21 mouse cellular contexts compared by ENCODE assay signal in the genomic region with DNA sequence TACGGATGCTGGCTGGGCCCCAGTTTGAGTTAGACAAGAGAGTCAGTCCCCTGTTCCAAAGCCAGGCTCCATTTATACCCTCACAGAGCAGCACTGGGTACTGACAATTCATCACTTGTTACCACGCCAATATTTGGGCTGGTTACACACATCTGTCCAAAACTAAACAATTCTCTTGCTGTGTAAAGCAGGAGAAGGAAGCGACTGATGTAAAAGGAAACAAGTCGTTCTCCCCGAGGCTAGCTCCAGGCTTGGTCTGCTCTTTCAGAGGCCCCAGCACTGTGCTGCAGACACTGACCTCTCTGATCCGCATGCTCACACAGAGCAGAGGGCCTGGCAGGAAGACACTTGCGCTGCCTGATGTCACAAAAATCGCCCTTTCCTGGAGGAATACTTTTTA. TPM values are rescaled to one million over a fixed set of nuclear protein-coding genes. Genes with fewer than 3 reads are reported as not detected.
DNase-seq lines count a peak whose midpoint lies in the region; ATAC-seq and TF ChIP-seq lines count a peak whose summit lies in the region.
"Had no signal": no experiment of that assay in that cellular context is flagged by ENCODE, and none has a peak within 500 bp of the region (broad histone marks: within the 10 kb centered on the region; RNA-seq: fewer than 3 reads in every experiment).

No protein-coding gene starts in this region.

- 75% methylated on average over 8 of the region's 8 CpGs for WGBS in hindbrain, postnatal 0 days
- WGBS in hindbrain, embryonic 16.5 days = 86% methylated on average over 8 of the region's 8 CpGs
- WGBS in midbrain, embryonic 11.5 days = 85% methylated on average over 8 of the region's 8 CpGs
- WGBS in midbrain, embryonic 13.5 days = 85% methylated on average over 8 of the region's 8 CpGs
- WGBS in olfactory bulb, adult 2 months = 67% methylated on average over 8 of the region's 8 CpGs

- H3K9me3 ChIP-seq in hindbrain, postnatal 0 days (ENCODE audit: low read length) = no peaks in the 10 kb centered on the region
- no peaks in the 10 kb centered on the region for H3K9me3 ChIP-seq in hindbrain, embryonic 16.5 days (ENCODE audit: control insufficient read depth, low read length)
- no peaks in the 10 kb centered on the region for H3K9me3 ChIP-seq in midbrain, embryonic 11.5 days (ENCODE audit: control insufficient read depth, low read length)
- no peaks in the 10 kb centered on the region for H3K9me3 ChIP-seq in midbrain, embryonic 13.5 days
- H3K9me3 ChIP-seq: forebrain, embryonic 10.5 days; limb, embryonic 13.5 days; liver, embryonic 13.5 days had no signal

- no peak overlapping the region for H3K27ac ChIP-seq in hindbrain, postnatal 0 days
- H3K27ac ChIP-seq in hindbrain, embryonic 16.5 days (ENCODE audit: low read depth, low read length) = no peak overlapping the region
- H3K27ac ChIP-seq in midbrain, embryonic 11.5 days (ENCODE audit: low read depth, low read length) = no peak overlapping the region
- no peak overlapping the region for H3K27ac ChIP-seq in midbrain, embryonic 13.5 days
- H3K27ac ChIP-seq in olfactory bulb, adult 2 months (ENCODE audit: insufficient read depth, low read depth, low read length) = peak overlapping the region; percentile 44; the same call in 1 of the 2 replicates
- H3K27ac ChIP-seq: forebrain, embryonic 10.5 days; limb, embryonic 13.5 days; liver, embryonic 13.5 days had no signal

- H3K36me3 ChIP-seq in hindbrain, postnatal 0 days (ENCODE audit: insufficient read depth, low read length) = peaks cover 57% of the 10 kb centered on the region; the same call in 1 of the 2 replicates
- H3K36me3 ChIP-seq in hindbrain, embryonic 16.5 days (ENCODE audit: control insufficient read depth, insufficient read depth, low read length) = peaks cover 19% of the 10 kb centered on the region
- H3K36me3 ChIP-seq in midbrain, embryonic 11.5 days (ENCODE audit: control insufficient read depth, insufficient read depth, low read length) = peaks cover 28% of the 10 kb centered on the region; the same call in 1 of the 2 replicates
- peaks cover 89% of the 10 kb centered on the region for H3K36me3 ChIP-seq in midbrain, embryonic 13.5 days

- H3K27me3 ChIP-seq in hindbrain, postnatal 0 days (ENCODE audit: insufficient read depth, low read length) = no peaks in the 10 kb centered on the region
- no peaks in the 10 kb centered on the region for H3K27me3 ChIP-seq in hindbrain, embryonic 16.5 days (replicated peaks; ENCODE audit: control insufficient read depth, insufficient read depth, low read length)
- H3K27me3 ChIP-seq in midbrain, embryonic 11.5 days (ENCODE audit: control insufficient read depth, insufficient read depth, low read length) = no peaks in the 10 kb centered on the region
- H3K27me3 ChIP-seq in midbrain, embryonic 13.5 days = no peaks in the 10 kb centered on the region
- H3K27me3 ChIP-seq: limb, embryonic 13.5 days; liver, embryonic 13.5 days had no signal

- no peak overlapping the region for H3K9ac ChIP-seq in hindbrain, postnatal 0 days (replicated peaks; ENCODE audit: low read length)
- no peak overlapping the region for H3K9ac ChIP-seq in hindbrain, embryonic 16.5 days (ENCODE audit: low read depth, low read length)
- no peak overlapping the region for H3K9ac ChIP-seq in midbrain, embryonic 11.5 days (ENCODE audit: low read length)
- H3K9ac ChIP-seq in midbrain, embryonic 13.5 days (replicated peaks) = no peak overlapping the region
- H3K9ac ChIP-seq: limb, embryonic 13.5 days; liver, embryonic 13.5 days; lung, embryonic 14.5 days had no signal

- no peaks in the 10 kb centered on the region for H3K4me1 ChIP-seq in hindbrain, postnatal 0 days (ENCODE audit: insufficient read depth, low read length)
- H3K4me1 ChIP-seq in hindbrain, embryonic 16.5 days (ENCODE audit: control insufficient read depth, insufficient read depth, low read depth, low read length) = no peaks in the 10 kb centered on the region
- no peaks in the 10 kb centered on the region for H3K4me1 ChIP-seq in midbrain, embryonic 11.5 days (ENCODE audit: control insufficient read depth, insufficient read depth, low read length)
- no peaks in the 10 kb centered on the region for H3K4me1 ChIP-seq in midbrain, embryonic 13.5 days (replicated peaks)
- peaks cover 9% of the 10 kb centered on the region; the same call in 1 of the 2 replicates for H3K4me1 ChIP-seq in olfactory bulb, adult 2 months (ENCODE audit: control insufficient read depth, insufficient read depth, low read length)
- H3K4me1 ChIP-seq: limb, embryonic 13.5 days had no signal

- H3K4me3 ChIP-seq in hindbrain, postnatal 0 days (ENCODE audit: low read length) = no peak overlapping the region
- H3K4me3 ChIP-seq in hindbrain, embryonic 16.5 days (ENCODE audit: low read length) = no peak overlapping the region
- no peak overlapping the region for H3K4me3 ChIP-seq in midbrain, embryonic 11.5 days (ENCODE audit: low read depth, low read length)
- H3K4me3 ChIP-seq in midbrain, embryonic 13.5 days (replicated peaks) = no peak overlapping the region
- H3K4me3 ChIP-seq in olfactory bulb, adult 2 months (ENCODE audit: insufficient read depth, low read depth, low read length) = no peak overlapping the region
- H3K4me3 ChIP-seq: forebrain, embryonic 10.5 days; limb, embryonic 13.5 days; liver, embryonic 13.5 days had no signal

- no peak overlapping the region for H3K4me2 ChIP-seq in hindbrain, postnatal 0 days (ENCODE audit: low read depth, low read length)
- no peak overlapping the region for H3K4me2 ChIP-seq in hindbrain, embryonic 16.5 days (ENCODE audit: low read length)
- no peak overlapping the region for H3K4me2 ChIP-seq in midbrain, embryonic 11.5 days
- no peak overlapping the region for H3K4me2 ChIP-seq in midbrain, embryonic 13.5 days (replicated peaks)
- H3K4me2 ChIP-seq: limb, embryonic 13.5 days; liver, embryonic 13.5 days; lung, embryonic 14.5 days had no signal

- TF ChIP-seq POLR2A in olfactory bulb, adult 2 months (IDR thresholded peaks at IDR 0.05; ENCODE audit: insufficient read depth, low read depth, low read length) = no peak

- DNase-seq in cerebellum, adult 9-11 months = peak; percentile 28
- DNase-seq in cerebellum, postnatal 36 days = no peak
- no peak for DNase-seq in hindbrain, postnatal 0 days (ENCODE audit: low spot score)
- peak; percentile 23 for DNase-seq in midbrain, embryonic 11.5 days (ENCODE audit: low spot score, missing footprints)
- no peak for DNase-seq in thymus, postnatal 25 days
- DNase-seq: adrenal gland, adult 8-10 months; cerebellum, adult 9-10 months; gastrocnemius, postnatal 10 days; heart, adult 18-20 months; heart, postnatal 36 days; kidney, adult 8-10 months; kidney, postnatal 14 days; liver, embryonic 13.5 days; lung, embryonic 14.5 days; lung, postnatal 36 days; spleen, adult 18-20 months had no signal

- ATAC-seq in hindbrain, postnatal 0 days = peak; percentile 59; the same call in 1 of the 2 replicates
- no peak for ATAC-seq in hindbrain, embryonic 16.5 days
- ATAC-seq in midbrain, embryonic 11.5 days (ENCODE audit: low FRiP score) = no peak
- no peak for ATAC-seq in midbrain, embryonic 13.5 days

- TF ChIP-seq CTCF in hindbrain, postnatal 0 days (IDR thresholded peaks at IDR 0.05; ENCODE audit: low read depth) = no peak
- no peak for TF ChIP-seq CTCF in olfactory bulb, adult 2 months (IDR thresholded peaks at IDR 0.05; ENCODE audit: insufficient read depth, low read depth, low read length)

RNA-seq across cellular contexts. Expression of gene Snx1, which starts 24.8 kb away (rescaled TPM):
- 43.4 and 50.4 TPM in 2 replicates for total RNA-seq in hindbrain, postnatal 0 days (2014; rRNA removed)
- polyA plus RNA-seq in hindbrain, postnatal 0 days (2015; fragmentation: Nextera tagmentation; extraction: Ambion mirVana) = 47.3 and 55.0 TPM in 2 replicates
- polyA plus RNA-seq in hindbrain, embryonic 16.5 days (2015; fragmentation: Nextera tagmentation; extraction: Ambion mirVana) = 73.5 and 77.2 TPM in 2 replicates
- polyA plus RNA-seq in midbrain, embryonic 11.5 days (2014; fragmentation: Nextera tagmentation; extraction: Ambion mirVana) = 147 and 150 TPM in 2 replicates
- polyA plus RNA-seq in midbrain, embryonic 13.5 days (2015; fragmentation: Nextera tagmentation; extraction: Ambion mirVana) = 101 and 104 TPM in 2 replicates
- not detected in 2 replicates for polyA plus RNA-seq in olfactory bulb, adult 2 months (2012; ENCODE audit: insufficient read depth, insufficient read length, low replicate concordance, missing spikeins)

RNA-seq across cellular contexts. Expression of gene Ciao2a, which starts 24.8 kb away (rescaled TPM):
- 25.5 and 29.4 TPM in 2 replicates for total RNA-seq in hindbrain, postnatal 0 days (2014; rRNA removed)
- 77.6 and 84.8 TPM in 2 replicates for polyA plus RNA-seq in hindbrain, postnatal 0 days (2015; fragmentation: Nextera tagmentation; extraction: Ambion mirVana)
- polyA plus RNA-seq in hindbrain, embryonic 16.5 days (2015; fragmentation: Nextera tagmentation; extraction: Ambion mirVana) = 64.0 and 69.2 TPM in 2 replicates
- polyA plus RNA-seq in midbrain, embryonic 11.5 days (2014; fragmentation: Nextera tagmentation; extraction: Ambion mirVana) = 156 and 171 TPM in 2 replicates
- polyA plus RNA-seq in midbrain, embryonic 13.5 days (2015; fragmentation: Nextera tagmentation; extraction: Ambion mirVana) = 102 and 104 TPM in 2 replicates
- polyA plus RNA-seq in olfactory bulb, adult 2 months (2012; ENCODE audit: insufficient read depth, insufficient read length, low replicate concordance, missing spikeins) = not detected in 2 replicates

RNA-seq across cellular contexts. Expression of gene Snx22, which starts 32.1 kb away (rescaled TPM):
- 7.1 and 8.8 TPM in 2 replicates for total RNA-seq in hindbrain, postnatal 0 days (2014; rRNA removed)
- 12.8 and 13.2 TPM in 2 replicates for polyA plus RNA-seq in hindbrain, postnatal 0 days (2015; fragmentation: Nextera tagmentation; extraction: Ambion mirVana)
- polyA plus RNA-seq in hindbrain, embryonic 16.5 days (2015; fragmentation: Nextera tagmentation; extraction: Ambion mirVana) = 12.9 and 14.7 TPM in 2 replicates
- polyA plus RNA-seq in midbrain, embryonic 11.5 days (2014; fragmentation: Nextera tagmentation; extraction: Ambion mirVana) = 1.8 and 2.2 TPM in 2 replicates
- polyA plus RNA-seq in midbrain, embryonic 13.5 days (2015; fragmentation: Nextera tagmentation; extraction: Ambion mirVana) = 4.0 and 4.9 TPM in 2 replicates
- not detected in 2 replicates for polyA plus RNA-seq in olfactory bulb, adult 2 months (2012; ENCODE audit: insufficient read depth, insufficient read length, low replicate concordance, missing spikeins)

RNA-seq across cellular contexts. Expression of gene Ppib, which starts 41.6 kb away (rescaled TPM):
- 223 and 263 TPM in 2 replicates for total RNA-seq in hindbrain, postnatal 0 days (2014; rRNA removed)
- polyA plus RNA-seq in hindbrain, postnatal 0 days (2015; fragmentation: Nextera tagmentation; extraction: Ambion mirVana) = 395 and 408 TPM in 2 replicates
- polyA plus RNA-seq in hindbrain, embryonic 16.5 days (2015; fragmentation: Nextera tagmentation; extraction: Ambion mirVana) = 362 and 376 TPM in 2 replicates
- 490 and 501 TPM in 2 replicates for polyA plus RNA-seq in midbrain, embryonic 11.5 days (2014; fragmentation: Nextera tagmentation; extraction: Ambion mirVana)
- 338 and 358 TPM in 2 replicates for polyA plus RNA-seq in midbrain, embryonic 13.5 days (2015; fragmentation: Nextera tagmentation; extraction: Ambion mirVana)
- polyA plus RNA-seq in olfactory bulb, adult 2 months (2012; ENCODE audit: insufficient read depth, insufficient read length, low replicate concordance, missing spikeins) = not detected in 2 replicates

RNA-seq across cellular contexts. Expression of gene Dapk2, which starts 56.4 kb away (rescaled TPM):
- 0.21 TPM in 1 of 2 replicates, not detected in the other for total RNA-seq in hindbrain, postnatal 0 days (2014; rRNA removed)
- polyA plus RNA-seq in hindbrain, postnatal 0 days (2015; fragmentation: Nextera tagmentation; extraction: Ambion mirVana) = 0.55 and 0.58 TPM in 2 replicates
- polyA plus RNA-seq in hindbrain, embryonic 16.5 days (2015; fragmentation: Nextera tagmentation; extraction: Ambion mirVana) = 0.79 and 0.94 TPM in 2 replicates
- polyA plus RNA-seq in midbrain, embryonic 11.5 days (2014; fragmentation: Nextera tagmentation; extraction: Ambion mirVana) = 6.7 and 7.4 TPM in 2 replicates
- polyA plus RNA-seq in midbrain, embryonic 13.5 days (2015; fragmentation: Nextera tagmentation; extraction: Ambion mirVana) = 1.4 and 2.4 TPM in 2 replicates
- not detected in 2 replicates for polyA plus RNA-seq in olfactory bulb, adult 2 months (2012; ENCODE audit: insufficient read depth, insufficient read length, low replicate concordance, missing spikeins)

Comparison
In these comparisons a context has a peak if more than half of its experiments do, and no peak if none do; other contexts are left out.
1. DNase-seq: peak in cerebellum, adult 9-11 months (single experiment) and midbrain, embryonic 11.5 days (single experiment); none in cerebellum, postnatal 36 days (0 of 2), hindbrain, postnatal 0 days (single experiment) and thymus, postnatal 25 days (single experiment).